In the genomic region with DNA sequence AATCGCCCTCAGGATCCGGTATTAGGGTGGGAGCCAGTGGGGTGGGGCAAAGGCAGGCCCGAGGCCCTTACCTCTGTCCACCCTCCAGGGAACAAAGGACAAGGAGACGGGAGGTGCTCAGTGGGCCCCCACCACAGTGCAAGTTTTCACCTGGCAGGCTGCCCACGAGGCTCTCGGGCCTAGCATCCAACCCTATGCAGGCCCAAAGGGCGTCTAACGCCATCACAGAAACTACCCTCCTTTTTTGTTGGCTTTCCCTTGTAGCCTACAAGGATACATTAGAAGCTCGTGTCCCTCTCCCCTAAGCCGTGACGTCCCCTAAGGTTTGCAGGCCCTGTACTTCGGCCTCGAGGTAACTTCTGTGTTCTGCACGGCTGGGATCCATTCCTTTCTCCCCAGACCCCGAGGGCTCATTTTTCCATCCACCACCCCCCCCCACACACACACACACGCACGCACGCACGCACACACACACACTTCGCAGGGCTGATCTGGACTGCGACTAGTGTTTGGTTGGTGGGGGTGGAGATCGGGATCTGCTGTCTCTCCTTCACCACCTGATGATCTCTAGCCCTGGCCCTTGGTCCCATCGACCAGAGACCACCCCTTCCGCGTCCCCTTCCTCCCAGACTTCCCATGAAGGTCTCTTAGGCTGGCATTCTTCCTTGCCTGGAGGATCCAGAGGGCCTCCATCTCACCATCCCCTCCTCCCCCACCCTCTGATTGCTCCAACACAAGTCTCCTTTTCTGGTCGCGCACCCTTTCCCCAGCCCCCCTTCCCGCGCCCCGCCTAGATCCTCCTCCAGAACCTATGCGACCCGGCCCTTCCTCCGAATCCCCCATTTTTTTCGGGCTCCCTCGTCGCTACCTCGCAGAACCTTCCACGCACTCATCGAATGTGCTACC, we compare ENCODE assay signal across 8 mouse cellular contexts. TPM values are rescaled to one million over a fixed set of nuclear protein-coding genes. Genes with fewer than 3 reads are reported as not detected.
DNase-seq lines count a peak whose midpoint lies in the region; ATAC-seq and TF ChIP-seq lines count a peak whose summit lies in the region.

No protein-coding gene starts in this region.

- DNase-seq in A20 (ENCODE audit: low read depth, low spot score), result peak; percentile 53
- peak; percentile 49 for DNase-seq in MN1 (ENCODE audit: low spot score)
- peak; percentile 73 for DNase-seq in cerebellum, adult 9-10 months
- peak; percentile 57 for DNase-seq in gastrocnemius, postnatal 14 days
- peak; percentile 39 for DNase-seq in liver, adult 2 months (ENCODE audit: extremely low read depth, low read depth, low spot score)
- DNase-seq in neural tube, embryonic 10.5 days (ENCODE audit: extremely low spot score, low spot score), result peak; percentile 62
- peak; percentile 53 to 73 for DNase-seq in urinary bladder, postnatal 4 days (ENCODE audit: low spot score in 2 of 2)

- H3K79me2 ChIP-seq in liver, adult 2 months (ENCODE audit: control insufficient read depth, insufficient read depth, low read length), result peaks cover 19% of the 10 kb centered on the region; the same call in 1 of the 2 replicates

- intact Hi-C loops in gastrocnemius, postnatal 14 days (cut with DNase I; ENCODE audit: low total_unique reads), result no loop called here

- peak overlapping the region; percentile 85 for H3K4me2 ChIP-seq in intestine, embryonic 16.5 days (ENCODE audit: low read depth, low read length)

- no peak for TF ChIP-seq POLR2A in liver, adult 2 months (IDR thresholded peaks at IDR 0.05; ENCODE audit: extremely low read depth, insufficient read depth, low read length)

- H3K36me3 ChIP-seq in intestine, embryonic 16.5 days (ENCODE audit: control insufficient read depth, insufficient read depth, low read length), result peaks cover 14% of the 10 kb centered on the region
- H3K36me3 ChIP-seq in liver, adult 2 months (ENCODE audit: control insufficient read depth, insufficient read depth, low read length), result peaks cover 24% of the 10 kb centered on the region

- H3K4me3 ChIP-seq in intestine, embryonic 16.5 days (ENCODE audit: low read length), result peak overlapping the region; percentile 84
- H3K4me3 ChIP-seq in liver, adult 2 months (ENCODE audit: insufficient read depth, low read depth, low read length), result peak overlapping the region; percentile 84

- peak overlapping the region; percentile 94 for H3K27ac ChIP-seq in intestine, embryonic 16.5 days (ENCODE audit: low read length)
- H3K27ac ChIP-seq in liver, adult 2 months (replicated peaks; ENCODE audit: insufficient read depth, low read depth, low read length), result peak overlapping the region; percentile 73

- peaks cover 16% of the 10 kb centered on the region for H3K4me1 ChIP-seq in intestine, embryonic 16.5 days (ENCODE audit: control insufficient read depth, insufficient read depth, low read length)
- H3K4me1 ChIP-seq in liver, adult 2 months (ENCODE audit: control insufficient read depth, insufficient read depth, low read length), result peaks cover 11% of the 10 kb centered on the region; the same call in 1 of the 2 replicates

- no peaks in the 10 kb centered on the region for H3K9me3 ChIP-seq in intestine, embryonic 16.5 days (ENCODE audit: control insufficient read depth, low read length)

- H3K9ac ChIP-seq in intestine, embryonic 16.5 days (ENCODE audit: low read depth, low read length), result peak overlapping the region; percentile 98
- H3K9ac ChIP-seq in liver, adult 2 months (ENCODE audit: low read depth, low read length), result peak overlapping the region; percentile 95

- under 1% methylated on average over 39 of the region's 39 CpGs for WGBS in intestine, embryonic 16.5 days
- WGBS in liver, adult 2 months, result under 1% methylated on average over 39 of the region's 39 CpGs

- ATAC-seq in intestine, embryonic 16.5 days, result peak; percentile 72

- TF ChIP-seq CTCF in liver, adult 2 months (IDR thresholded peaks at IDR 0.05; ENCODE audit: low read depth, low read length), result no peak

- no peaks in the 10 kb centered on the region for H3K27me3 ChIP-seq in intestine, embryonic 16.5 days (replicated peaks; ENCODE audit: control insufficient read depth, insufficient read depth, low read length)
- H3K27me3 ChIP-seq in liver, adult 2 months (ENCODE audit: control insufficient read depth, insufficient read depth, low read length), result no peaks in the 10 kb centered on the region

RNA-seq across cellular contexts. Expression of a gene that starts 2.3 kb away (rescaled TPM):
- 100 to 1,000 TPM; 273 to 573 TPM for total RNA-seq in gastrocnemius, postnatal 14 days (2021)
- 3.5 and 3.7 TPM in 2 replicates for polyA plus RNA-seq in intestine, embryonic 16.5 days (2015; fragmentation: Nextera tagmentation; extraction: Ambion mirVana)
- 0.27 and 0.83 TPM in 2 replicates for total RNA-seq in liver, adult 2 months (2014; rRNA removed)
- polyA plus RNA-seq in liver, adult 2 months (2012; rRNA removed), result 0.32 TPM in 1 of 2 replicates, not detected in the other

RNA-seq across cellular contexts. Expression of a gene that starts 10.9 kb away (rescaled TPM):
- total RNA-seq in gastrocnemius, postnatal 14 days (2021), result 100 to 1,000 TPM in 1 of 2 experiments, 10 to 100 TPM in 1; 93.2 to 102 TPM
- polyA plus RNA-seq in intestine, embryonic 16.5 days (2015; fragmentation: Nextera tagmentation; extraction: Ambion mirVana), result 217 and 228 TPM in 2 replicates
- 66.7 and 83.0 TPM in 2 replicates for total RNA-seq in liver, adult 2 months (2014; rRNA removed)
- 107 and 152 TPM in 2 replicates for polyA plus RNA-seq in liver, adult 2 months (2012; rRNA removed)

RNA-seq across cellular contexts. Expression of a gene that starts 11.8 kb away (rescaled TPM):
- 1 to 10 TPM; 7.2 to 8.7 TPM for total RNA-seq in gastrocnemius, postnatal 14 days (2021)
- polyA plus RNA-seq in intestine, embryonic 16.5 days (2015; fragmentation: Nextera tagmentation; extraction: Ambion mirVana), result 0.51 and 0.67 TPM in 2 replicates
- total RNA-seq in liver, adult 2 months (2014; rRNA removed), result under 0.01 and 0.27 TPM in 2 replicates
- 0.05 and 0.19 TPM in 2 replicates for polyA plus RNA-seq in liver, adult 2 months (2012; rRNA removed)

RNA-seq across cellular contexts. Expression of a gene that starts 37.4 kb away (rescaled TPM):
- total RNA-seq in gastrocnemius, postnatal 14 days (2021), result 10 to 100 TPM; 29.8 to 40.4 TPM
- polyA plus RNA-seq in intestine, embryonic 16.5 days (2015; fragmentation: Nextera tagmentation; extraction: Ambion mirVana), result 19.0 and 24.5 TPM in 2 replicates
- total RNA-seq in liver, adult 2 months (2014; rRNA removed), result 27.0 and 39.5 TPM in 2 replicates
- 32.7 and 52.3 TPM in 2 replicates for polyA plus RNA-seq in liver, adult 2 months (2012; rRNA removed)

RNA-seq across cellular contexts. Expression of a gene that starts 45.3 kb away (rescaled TPM):
- 1 to 10 TPM; 5.5 to 6.3 TPM for total RNA-seq in gastrocnemius, postnatal 14 days (2021)
- 10.5 and 10.8 TPM in 2 replicates for polyA plus RNA-seq in intestine, embryonic 16.5 days (2015; fragmentation: Nextera tagmentation; extraction: Ambion mirVana)
- 6.9 and 9.0 TPM in 2 replicates for total RNA-seq in liver, adult 2 months (2014; rRNA removed)
- 4.4 and 4.5 TPM in 2 replicates for polyA plus RNA-seq in liver, adult 2 months (2012; rRNA removed)

Comparison
In these comparisons a context has a peak if more than half of its experiments do, and no peak if none do; other contexts are left out.
1. Peak in every context shown above with its lines: DNase-seq, ATAC-seq, H3K4me3 ChIP-seq and H3K27ac ChIP-seq.
2. RNA of a gene that starts 2.3 kb away (total RNA-seq): 273 to 573 TPM in gastrocnemius, postnatal 14 days; 0.27 to 0.83 TPM in liver, adult 2 months; every median in the first group is over 100 times any median in the second.